Mouse (Mus musculus) liver, embryonic 15.5 days (tissue): ENCODE measurements around the gene Taf1a. TPM values are rescaled to one million over a fixed set of nuclear protein-coding genes. Genes with fewer than 3 reads are reported as not detected.
"Not testable (repeated sequence)": the region's sequence is repeated elsewhere in the genome, so short reads cannot be mapped to it uniquely, and the experiment has no call there.

ENCODE experiments used
- ATAC-seq: fragments of 200-750 bp; cut with Nextera tagmentation; 2 replicates; pipeline ENCODE4 v1.8.0; 2017; ENCODE audit warnings: moderate number of reproducible peaks, mild to moderate bottlenecking, moderate library complexity; ENCODE audit not compliant: insufficient read depth
- H3K27ac ChIP-seq: fragments of 300-500 bp; sonication (generic); replicated peaks from 2 replicates; pipeline ENCODE4 v1.5.1; 2015; ENCODE audit warnings: mild to moderate bottlenecking, inconsistent platforms
- H3K27me3 ChIP-seq: fragments of 300-500 bp; sonication (generic); 2 replicates; pipeline ENCODE4 v1.6.1; 2015; ENCODE audit warnings: mild to moderate bottlenecking, inconsistent platforms
- H3K36me3 ChIP-seq: fragments of 300-500 bp; sonication (generic); replicated peaks from 2 replicates; pipeline ENCODE4 v1.6.1; 2015; ENCODE audit warnings: moderate library complexity, mild to moderate bottlenecking, inconsistent platforms
- H3K4me1 ChIP-seq: fragments of 300-500 bp; sonication (generic); replicated peaks from 2 replicates; pipeline ENCODE4 v1.6.1; 2015; ENCODE audit warnings: inconsistent platforms
- H3K4me2 ChIP-seq: fragments of 300-500 bp; sonication (generic); 2 replicates; pipeline ENCODE4 v1.6.1; 2015; ENCODE audit warnings: moderate library complexity, mild to moderate bottlenecking, inconsistent platforms
- H3K4me3 ChIP-seq: fragments of 300-500 bp; sonication (generic); replicated peaks from 2 replicates; pipeline ENCODE4 v1.5.1; 2015; ENCODE audit warnings: mild to moderate bottlenecking, inconsistent platforms
- H3K9ac ChIP-seq: fragments of 300-500 bp; sonication (generic); 2 replicates; pipeline ENCODE4 v1.6.1; 2015; ENCODE audit warnings: moderate library complexity, mild to moderate bottlenecking, inconsistent platforms
- H3K9me3 ChIP-seq: fragments of 300-500 bp; sonication (generic); replicated peaks from 2 replicates; pipeline ENCODE4 v1.6.1; 2016; ENCODE audit warnings: inconsistent platforms
- WGBS: fragments of 180-500 bp; shearing (Covaris S2); methylation state at CpG from one replicate; pipeline ENCODE4 v1.1.7; 2015; ENCODE audit warnings: mixed read lengths; ENCODE audit not compliant: insufficient replicate concordance; 5-methylcytosine and 5-hydroxymethylcytosine counted together
- polyA plus RNA-seq: library from polyadenylated mRNA; unstranded; fragments of >200 nt; fragmentation: Nextera tagmentation; extraction: Ambion mirVana; gene quantifications from 2 replicates; pipeline ENCODE4 v1.2.1, GENCODE M21; 2015

The Taf1a gene
- 4.0 and 4.1 TPM in 2 replicates for polyA plus RNA-seq

DNA sequence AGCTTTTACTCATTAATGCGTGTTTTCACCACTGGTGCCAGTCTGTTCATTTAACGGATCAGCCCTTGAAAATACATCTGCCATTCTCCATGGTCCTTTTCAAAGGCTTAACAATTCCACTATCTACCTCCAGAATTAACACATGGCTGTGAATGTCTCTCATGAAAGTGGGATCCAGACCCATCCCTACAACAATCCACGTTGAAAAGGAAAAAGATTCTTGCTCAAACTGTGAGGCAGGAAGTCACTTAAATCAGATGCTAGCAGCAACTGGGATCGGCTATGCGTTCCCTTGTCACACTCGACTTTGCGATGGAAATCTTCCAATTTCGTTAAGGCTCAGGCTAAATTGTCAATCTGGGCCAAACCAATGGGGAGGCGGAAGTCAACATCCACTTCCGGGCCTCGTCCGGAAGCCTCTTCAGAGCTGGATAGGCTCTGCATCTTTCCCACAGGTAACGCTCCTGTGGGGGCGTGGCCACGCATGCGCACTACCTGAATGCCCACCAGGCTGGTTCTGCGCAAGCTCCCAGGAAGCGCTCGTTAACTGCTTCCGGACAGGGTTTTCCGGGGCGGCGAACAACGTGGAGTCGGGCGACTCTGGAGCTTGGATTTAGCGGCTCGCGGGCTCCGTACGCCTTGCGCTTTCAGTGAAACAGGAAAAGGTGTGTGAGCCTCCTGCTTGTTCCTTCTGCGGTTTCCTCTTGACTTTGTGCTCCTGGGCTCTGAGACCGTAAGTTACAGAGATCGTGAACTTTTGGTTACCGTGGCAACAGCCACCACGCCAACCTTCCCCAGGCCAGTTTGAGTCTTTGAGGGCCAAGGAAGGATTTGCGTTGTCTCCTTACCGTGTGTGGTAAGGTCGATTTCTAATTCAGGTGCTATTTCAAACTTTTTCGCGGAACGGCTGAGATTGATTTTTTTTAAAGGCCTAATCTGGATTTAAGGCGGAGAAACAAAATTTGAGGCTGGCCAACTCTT lies at the start of gene Taf1a:
TSS of gene Taf1a (plus strand) at position 556 of the 981 bp plus-strand sequence.
- H3K27me3 ChIP-seq: peaks cover 11% of the 10 kb centered on the region
- H3K27ac ChIP-seq: no peak within 1 kb of the TSS
- peak within 1 kb of the TSS; percentile 19 for H3K9ac ChIP-seq
- peaks cover 14% of the 10 kb centered on the region for H3K4me1 ChIP-seq
- H3K9me3 ChIP-seq: no peaks in the 10 kb centered on the region
- peaks cover 7% of the 10 kb centered on the region; the same call in 1 of the 2 replicates for H3K36me3 ChIP-seq
- 6% methylated on average over 44 of the region's 44 CpGs for WGBS
- H3K4me2 ChIP-seq: peak within 1 kb of the TSS; percentile 75
- ATAC-seq: peak; percentile 99
- peak within 1 kb of the TSS; percentile 68 for H3K4me3 ChIP-seq

DNA sequence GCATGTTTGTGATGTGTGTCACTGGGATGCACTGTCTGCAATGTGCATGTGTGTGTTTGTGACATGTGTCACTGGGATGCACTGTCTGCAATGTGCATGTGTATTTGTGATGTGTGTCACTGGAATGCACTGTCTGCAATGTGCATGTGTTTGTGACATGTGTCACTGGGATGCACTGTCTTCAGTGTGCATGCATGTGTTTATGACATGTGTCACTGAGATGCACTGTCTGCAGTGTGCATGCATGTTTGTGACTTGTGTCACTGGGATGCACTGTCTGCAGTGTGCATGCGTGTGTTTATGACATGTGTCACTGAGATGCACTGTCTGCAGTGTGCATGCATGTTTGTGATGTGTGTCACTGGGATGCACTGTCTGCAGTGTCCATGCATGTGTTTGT lies 45.9 kb upstream of the Taf1a start:
- not testable (repeated sequence) for H3K27ac ChIP-seq, H3K9me3 ChIP-seq, H3K27me3 ChIP-seq, ATAC-seq, H3K4me2 ChIP-seq, H3K4me3 ChIP-seq, H3K9ac ChIP-seq
- 94% methylated on average over 1 of the region's 1 CpGs for WGBS
- peaks cover 39% of the 10 kb centered on the region for H3K36me3 ChIP-seq
- peaks cover 18% of the 10 kb centered on the region for H3K4me1 ChIP-seq

- WGBS: under 1% methylated on average over 71 of the region's 72 CpGs
- H3K4me1 ChIP-seq: peaks cover 18% of the 10 kb centered on the region
Measured at GRCm38 (mm10) chr1:183344886-183345816, 43.6 kb upstream of the Taf1a start.

DNA sequence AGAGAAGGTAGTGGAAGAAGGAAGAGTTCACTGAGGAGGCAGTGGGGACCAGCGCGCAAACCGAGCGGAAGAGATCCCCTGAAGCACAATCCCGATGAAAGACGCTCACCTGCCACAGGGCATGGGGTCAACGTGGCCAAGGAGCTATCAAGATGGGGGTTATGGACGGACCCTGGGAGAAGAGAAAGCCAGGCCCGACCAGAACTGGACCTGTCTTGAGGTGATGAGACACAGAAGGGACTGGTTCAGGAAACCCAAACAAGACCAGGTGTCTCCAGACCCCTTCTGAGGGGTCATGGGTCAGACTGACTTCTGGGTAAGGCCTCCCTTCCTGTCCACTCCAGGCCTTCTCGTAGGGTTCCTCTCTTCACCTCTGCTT lies 43.0 kb upstream of the Taf1a start:
- H3K9ac ChIP-seq: peak overlapping the region; percentile 91
- peak overlapping the region; percentile 95; the same call in 1 of the 2 replicates for H3K27ac ChIP-seq
- 8% methylated on average over 10 of the region's 10 CpGs for WGBS
- peaks cover 18% of the 10 kb centered on the region for H3K4me1 ChIP-seq
- no peak for ATAC-seq
- peaks cover 18% of the 10 kb centered on the region for H3K36me3 ChIP-seq
- H3K9me3 ChIP-seq: no peaks in the 10 kb centered on the region
- H3K4me3 ChIP-seq: peak overlapping the region; percentile 88
- peak overlapping the region; percentile 82 for H3K4me2 ChIP-seq
- H3K27me3 ChIP-seq: no peaks in the 10 kb centered on the region

More at GRCm38 (mm10) chr1:183344886-183345816, 43.6 kb upstream of the Taf1a start:
- no peaks in the 10 kb centered on the region for H3K27me3 ChIP-seq
- H3K36me3 ChIP-seq: peaks cover 23% of the 10 kb centered on the region
- H3K4me3 ChIP-seq: peak overlapping the region; percentile 88
- H3K27ac ChIP-seq: peak overlapping the region; percentile 95
- peak overlapping the region; percentile 91 for H3K9ac ChIP-seq
- ATAC-seq: peak; percentile 97
- H3K9me3 ChIP-seq: no peaks in the 10 kb centered on the region
- H3K4me2 ChIP-seq: peak overlapping the region; percentile 82

- Histone ChIP-seq H3K27ac (no peak overlapping the region), H3K9me3 (no peaks in the 10 kb centered on the region), H3K4me2 (no peak overlapping the region), H3K4me1 (peaks cover 13% of the 10 kb centered on the region), H3K27me3 (no peaks in the 10 kb centered on the region), H3K36me3 (peaks cover 22% of the 10 kb centered on the region; the same call in 1 of the 2 replicates), H3K9ac (no peak overlapping the region), H3K4me3 (no peak overlapping the region)
- ATAC-seq: no peak
- 8% methylated on average over 6 of the region's 6 CpGs for WGBS
Measured at GRCm38 (mm10) chr1:183349840-183350239, 38.9 kb upstream of the Taf1a start.

- H3K36me3 ChIP-seq: peaks cover 37% of the 10 kb centered on the region
- no peak for ATAC-seq
- no peak overlapping the region for H3K4me2 ChIP-seq
- H3K27ac ChIP-seq: no peak overlapping the region
- H3K9ac ChIP-seq: no peak overlapping the region
- H3K9me3 ChIP-seq: no peaks in the 10 kb centered on the region
- no peaks in the 10 kb centered on the region for H3K27me3 ChIP-seq
- H3K4me3 ChIP-seq: no peak overlapping the region
- no peaks in the 10 kb centered on the region for H3K4me1 ChIP-seq
- 75% methylated on average over 3 of the region's 3 CpGs for WGBS
Measured at GRCm38 (mm10) chr1:183358901-183359300, 29.9 kb upstream of the Taf1a start.

DNA sequence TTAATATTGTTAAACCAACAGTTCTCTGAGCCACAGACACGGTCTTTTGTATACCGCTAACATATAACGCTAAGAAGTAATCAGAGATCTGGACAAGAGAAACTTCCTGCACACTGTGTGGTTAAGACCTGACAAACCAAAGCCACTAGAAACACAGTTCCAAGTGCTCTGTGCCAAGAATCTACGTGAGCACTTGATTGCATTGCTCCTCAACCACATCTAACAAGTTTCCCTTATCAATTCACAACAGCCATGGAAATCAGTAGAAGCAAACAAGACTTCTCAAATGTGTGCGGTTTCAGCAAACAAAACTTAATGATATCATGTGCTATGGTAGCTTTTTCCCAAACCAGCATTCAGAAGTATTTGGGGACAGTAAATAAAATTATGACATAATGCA lies 26.5 kb upstream of the Taf1a start:
- peaks cover 2% of the 10 kb centered on the region; the same call in 1 of the 2 replicates for H3K27me3 ChIP-seq
- 27% methylated on average over 5 of the region's 5 CpGs for WGBS

DNA sequence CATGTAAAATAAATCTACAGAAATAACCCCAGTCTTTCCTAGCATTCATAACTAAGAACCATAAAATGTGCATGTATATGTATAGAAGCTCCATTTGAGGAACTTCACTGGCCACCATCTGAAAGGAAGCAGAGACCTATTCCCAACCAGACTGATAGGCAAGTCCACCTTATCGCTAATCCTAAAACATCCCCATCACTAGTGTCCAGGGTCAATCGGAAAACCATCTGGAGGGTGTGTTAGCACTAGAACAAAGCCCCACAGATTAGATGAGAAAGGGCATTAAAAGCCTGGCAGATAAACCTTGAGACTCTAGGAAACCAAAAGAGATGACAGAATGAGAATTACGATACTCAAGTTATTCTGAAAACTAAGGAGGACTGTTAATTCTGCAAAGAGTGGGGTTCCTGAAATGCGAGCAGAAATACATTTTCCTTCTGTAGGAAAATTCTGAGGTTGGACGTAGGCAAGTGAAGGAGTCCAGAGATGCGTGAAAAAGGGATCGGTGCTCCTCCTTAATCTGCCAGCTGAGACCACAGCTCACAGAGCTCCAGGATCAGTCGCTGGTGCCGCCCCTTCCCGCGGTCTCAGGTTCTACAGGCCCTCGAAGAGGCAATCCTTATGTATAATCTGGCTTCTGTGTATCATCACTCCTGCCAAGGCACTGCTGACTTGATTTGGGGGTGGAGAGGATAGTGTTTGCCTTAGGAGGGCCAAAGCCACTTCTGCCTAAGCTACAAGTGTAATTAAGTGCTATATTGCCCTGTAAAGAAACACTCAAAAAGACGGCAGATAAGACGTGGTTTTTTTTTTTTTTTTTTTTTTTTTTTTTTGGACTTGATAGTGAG lies 25.8 kb upstream of the Taf1a start:
- Histone ChIP-seq H3K4me1 (0 out of 2 replicates have a peak, but pooled peaks cover 4% of the 10 kb centered on the region), H3K9me3 (no peaks in the 10 kb centered on the region), H3K4me3 (no peak overlapping the region), H3K27ac (no peak overlapping the region), H3K4me2 (no peak overlapping the region), H3K9ac (no peak overlapping the region), H3K27me3 (peaks cover 8% of the 10 kb centered on the region), H3K36me3 (peaks cover 36% of the 10 kb centered on the region)
- ATAC-seq: no peak
- 67% methylated on average over 14 of the region's 14 CpGs for WGBS

More for the DNA sequence above, 26.5 kb upstream of the Taf1a start:
- Histone ChIP-seq H3K36me3 (peaks cover 43% of the 10 kb centered on the region), H3K4me2 (no peak overlapping the region), H3K27ac (no peak overlapping the region), H3K4me1 (no peaks in the 10 kb centered on the region), H3K9me3 (no peaks in the 10 kb centered on the region), H3K9ac (no peak overlapping the region), H3K4me3 (no peak overlapping the region)
- no peak for ATAC-seq

- WGBS: 67% methylated on average over 5 of the region's 5 CpGs
- no peak for ATAC-seq
Measured at GRCm38 (mm10) chr1:183363577-183363867, 25.3 kb upstream of the Taf1a start.

GRCm38 (mm10) chr1:183366361-183366760 lies 22.4 kb upstream of the Taf1a start:
- ATAC-seq: no peak
- no peak overlapping the region for H3K27ac ChIP-seq
- 77% methylated on average over 5 of the region's 5 CpGs for WGBS
- H3K4me3 ChIP-seq: no peak overlapping the region
- 0 out of 2 replicates have a peak, but pooled peaks cover 23% of the 10 kb centered on the region for H3K36me3 ChIP-seq
- H3K27me3 ChIP-seq: peaks cover 38% of the 10 kb centered on the region
- no peaks in the 10 kb centered on the region for H3K9me3 ChIP-seq
- peaks cover 23% of the 10 kb centered on the region for H3K4me1 ChIP-seq
- no peak overlapping the region for H3K4me2 ChIP-seq
- H3K9ac ChIP-seq: no peak overlapping the region

More at GRCm38 (mm10) chr1:183363577-183363867, 25.3 kb upstream of the Taf1a start:
- Histone ChIP-seq H3K36me3 (peaks cover 30% of the 10 kb centered on the region), H3K4me3 (no peak overlapping the region), H3K27me3 (peaks cover 14% of the 10 kb centered on the region), H3K4me1 (peaks cover 8% of the 10 kb centered on the region), H3K9ac (no peak overlapping the region), H3K9me3 (no peaks in the 10 kb centered on the region), H3K4me2 (no peak overlapping the region), H3K27ac (no peak overlapping the region)
